Mouse (Mus musculus) bone marrow macrophage, adult 2 months (primary cell): ENCODE measurements around the gene Mettl8.

Experiments
- CTCF ChIP-seq: IDR thresholded peaks from 2 replicates; pipeline ENCODE4 v1.5.1; 2012; ENCODE audit warnings: low read depth, mild to moderate bottlenecking, low read length, moderate library complexity
- POLR2A ChIP-seq: IDR thresholded peaks from 2 replicates; pipeline ENCODE4 v1.6.1; 2012; ENCODE audit warnings: mild to moderate bottlenecking, low read depth, low read length, borderline replicate concordance

DNA sequence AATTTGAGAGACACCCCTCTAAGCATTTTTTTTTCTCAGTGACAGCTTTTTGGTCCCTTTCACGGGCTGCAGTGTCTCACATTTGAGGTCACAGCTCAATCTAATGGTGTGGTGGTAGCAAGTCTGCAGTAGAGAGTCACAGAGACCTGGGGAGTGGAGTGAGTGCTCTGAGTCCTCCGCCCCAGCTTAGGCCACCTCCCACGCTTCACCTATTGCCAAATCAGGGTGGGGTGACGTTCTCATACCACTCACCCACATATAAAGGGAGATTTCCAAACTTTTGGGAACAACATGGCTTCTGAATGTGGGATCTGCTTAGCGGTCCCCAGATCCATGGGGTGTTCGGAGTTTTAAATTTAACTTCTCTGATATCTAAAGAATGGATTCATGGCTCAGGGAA is 132.6 kb downstream of the Mettl8 start:
- TF ChIP-seq CTCF = no peak
- no peak for TF ChIP-seq POLR2A
